Mouse (Mus musculus): ENCODE measurements around the gene Plekha5. TPM values are rescaled to one million over a fixed set of nuclear protein-coding genes. Genes with fewer than 3 reads are reported as not detected.
"Not testable (repeated sequence)": the region's sequence is repeated elsewhere in the genome, so short reads cannot be mapped to it uniquely, and the experiment has no call there.

Plekha5 gene
- total and polyA plus RNA-seq, 2 experiments from 2014 or later, result 29.3 to 37.8 TPM

- Histone ChIP-seq H3K4me1 (ENCODE audit: insufficient read depth, low read length) (no peaks in the 10 kb centered on the region), H3K36me3 (ENCODE audit: insufficient read depth, low read length) (no peaks in the 10 kb centered on the region), H3K4me3 (ENCODE audit: low read length) (no peak overlapping the region), H3K9me3 (ENCODE audit: low read length) (no peaks in the 10 kb centered on the region), H3K9ac (replicated peaks; ENCODE audit: low read length) (no peak overlapping the region), H3K27me3 (ENCODE audit: insufficient read depth, low read length) (no peaks in the 10 kb centered on the region), H3K4me2 (ENCODE audit: low read depth, low read length) (no peak overlapping the region), H3K27ac (no peak overlapping the region)
- ATAC-seq, result no peak
- no peak for DNase-seq (ENCODE audit: low spot score)
- TF ChIP-seq CTCF (IDR thresholded peaks at IDR 0.05; ENCODE audit: low read depth), result no peak
- WGBS, result 82% methylated on average over 3 of the region's 3 CpGs
These were observed 74.2 kb downstream of the Plekha5 start for GRCm38 (mm10) chr6:140498074-140498473.

DNA sequence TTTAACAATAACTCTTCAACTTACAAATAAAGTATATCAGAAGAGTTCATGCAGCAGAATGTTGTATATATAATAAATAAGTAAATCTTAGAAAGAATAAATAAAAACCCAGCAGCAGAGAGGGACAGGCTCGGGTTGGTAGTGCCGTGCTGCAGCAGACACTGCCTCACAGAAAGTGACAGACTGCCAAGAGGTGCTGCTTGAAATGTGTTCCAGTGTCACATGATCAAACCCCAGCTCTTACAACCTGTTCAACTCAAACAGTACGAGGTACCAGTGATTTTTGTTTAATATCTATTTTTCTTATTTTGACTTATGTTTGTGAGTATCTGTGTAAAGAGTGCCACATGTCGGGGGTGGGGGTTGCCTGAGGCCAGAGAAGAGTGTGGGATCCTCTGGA is 75.1 kb downstream of the Plekha5 start:
- Histone ChIP-seq H3K9me3 (ENCODE audit: low read length) (no peaks in the 10 kb centered on the region), H3K36me3 (ENCODE audit: insufficient read depth, low read length) (no peaks in the 10 kb centered on the region), H3K4me2 (ENCODE audit: low read depth, low read length) (no peak overlapping the region), H3K4me3 (ENCODE audit: low read length) (no peak overlapping the region), H3K27ac (no peak overlapping the region), H3K9ac (replicated peaks; ENCODE audit: low read length) (no peak overlapping the region), H3K4me1 (ENCODE audit: insufficient read depth, low read length) (no peaks in the 10 kb centered on the region), H3K27me3 (ENCODE audit: insufficient read depth, low read length) (no peaks in the 10 kb centered on the region)
- TF ChIP-seq CTCF (IDR thresholded peaks at IDR 0.05; ENCODE audit: low read depth), result no peak
- no peak for ATAC-seq
- DNase-seq (ENCODE audit: low spot score), result no peak
- 74% methylated on average over 4 of the region's 4 CpGs for WGBS

DNA sequence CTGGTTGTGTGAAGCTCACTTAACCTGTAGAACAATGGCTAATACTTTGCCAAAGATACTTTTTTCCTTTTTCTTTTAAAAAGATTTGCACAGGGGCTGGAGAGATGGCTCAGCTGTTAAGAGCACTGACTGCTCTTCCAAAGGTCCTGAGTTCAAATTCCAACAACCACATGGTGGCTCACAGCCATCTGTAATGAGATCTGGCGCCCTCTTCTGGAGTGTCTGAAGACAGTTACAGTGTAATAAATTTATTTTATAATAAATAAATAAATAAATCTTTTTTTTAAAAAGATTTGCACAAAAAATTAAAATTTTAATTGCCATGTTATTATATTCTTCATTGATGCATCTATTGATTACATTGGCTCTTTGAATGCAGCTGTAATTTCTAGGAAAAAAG is 77.0 kb downstream of the Plekha5 start:
- WGBS, result 74% methylated on average over 1 of the region's 1 CpGs
- not testable (repeated sequence) for ATAC-seq; H3K9ac ChIP-seq (replicated peaks; ENCODE audit: low read length); H3K27ac ChIP-seq; H3K9me3 ChIP-seq (ENCODE audit: low read length); DNase-seq (ENCODE audit: low spot score); H3K4me1 ChIP-seq (ENCODE audit: insufficient read depth, low read length); H3K27me3 ChIP-seq (ENCODE audit: insufficient read depth, low read length); H3K36me3 ChIP-seq (ENCODE audit: insufficient read depth, low read length); H3K4me2 ChIP-seq (ENCODE audit: low read depth, low read length); H3K4me3 ChIP-seq (ENCODE audit: low read length)
- peak; percentile 28; the same call in 1 of the 2 replicates for TF ChIP-seq CTCF (IDR thresholded peaks at IDR 0.05; ENCODE audit: low read depth)

GRCm38 (mm10) chr6:140501841-140502240 is 78.0 kb downstream of the Plekha5 start:
- no peak for TF ChIP-seq CTCF (IDR thresholded peaks at IDR 0.05; ENCODE audit: low read depth)
- DNase-seq (ENCODE audit: low spot score) (no peak), ATAC-seq (no peak)
- Histone ChIP-seq H3K27ac (no peak overlapping the region), H3K9ac (replicated peaks; ENCODE audit: low read length) (no peak overlapping the region), H3K4me3 (ENCODE audit: low read length) (no peak overlapping the region), H3K4me2 (ENCODE audit: low read depth, low read length) (no peak overlapping the region), H3K27me3 (ENCODE audit: insufficient read depth, low read length) (no peaks in the 10 kb centered on the region), H3K9me3 (ENCODE audit: low read length) (no peaks in the 10 kb centered on the region), H3K4me1 (ENCODE audit: insufficient read depth, low read length) (no peaks in the 10 kb centered on the region), H3K36me3 (ENCODE audit: insufficient read depth, low read length) (no peaks in the 10 kb centered on the region)
- WGBS, result 80% methylated on average over 7 of the region's 7 CpGs

- no peak overlapping the region for H3K4me2 ChIP-seq (ENCODE audit: low read depth, low read length)
- H3K9ac ChIP-seq (replicated peaks; ENCODE audit: low read length), result no peak overlapping the region
- WGBS, result 83% methylated on average over 9 of the region's 10 CpGs
- no peaks in the 10 kb centered on the region for H3K9me3 ChIP-seq (ENCODE audit: low read length)
- H3K4me3 ChIP-seq (ENCODE audit: low read length), result no peak overlapping the region
- TF ChIP-seq CTCF (IDR thresholded peaks at IDR 0.05; ENCODE audit: low read depth), result no peak
- no peak for DNase-seq (ENCODE audit: low spot score)
- H3K4me1 ChIP-seq (ENCODE audit: insufficient read depth, low read length), result no peaks in the 10 kb centered on the region
- H3K27ac ChIP-seq, result no peak overlapping the region
- no peaks in the 10 kb centered on the region for H3K36me3 ChIP-seq (ENCODE audit: insufficient read depth, low read length)
- no peaks in the 10 kb centered on the region for H3K27me3 ChIP-seq (ENCODE audit: insufficient read depth, low read length)
- no peak for ATAC-seq
These were observed 80.9 kb downstream of the Plekha5 start for GRCm38 (mm10) chr6:140504796-140505195.

- DNase-seq (ENCODE audit: low spot score) (no peak), ATAC-seq (no peak)
- Histone ChIP-seq H3K4me3 (ENCODE audit: low read length) (no peak overlapping the region), H3K27me3 (ENCODE audit: insufficient read depth, low read length) (no peaks in the 10 kb centered on the region), H3K4me2 (ENCODE audit: low read depth, low read length) (no peak overlapping the region), H3K27ac (no peak overlapping the region), H3K36me3 (ENCODE audit: insufficient read depth, low read length) (no peaks in the 10 kb centered on the region), H3K9me3 (ENCODE audit: low read length) (no peaks in the 10 kb centered on the region), H3K4me1 (ENCODE audit: insufficient read depth, low read length) (no peaks in the 10 kb centered on the region), H3K9ac (replicated peaks; ENCODE audit: low read length) (no peak overlapping the region)
- WGBS, result 69% methylated on average over 3 of the region's 3 CpGs
- TF ChIP-seq CTCF (IDR thresholded peaks at IDR 0.05; ENCODE audit: low read depth), result no peak
These were observed 83.8 kb downstream of the Plekha5 start for GRCm38 (mm10) chr6:140507605-140508004.

DNA sequence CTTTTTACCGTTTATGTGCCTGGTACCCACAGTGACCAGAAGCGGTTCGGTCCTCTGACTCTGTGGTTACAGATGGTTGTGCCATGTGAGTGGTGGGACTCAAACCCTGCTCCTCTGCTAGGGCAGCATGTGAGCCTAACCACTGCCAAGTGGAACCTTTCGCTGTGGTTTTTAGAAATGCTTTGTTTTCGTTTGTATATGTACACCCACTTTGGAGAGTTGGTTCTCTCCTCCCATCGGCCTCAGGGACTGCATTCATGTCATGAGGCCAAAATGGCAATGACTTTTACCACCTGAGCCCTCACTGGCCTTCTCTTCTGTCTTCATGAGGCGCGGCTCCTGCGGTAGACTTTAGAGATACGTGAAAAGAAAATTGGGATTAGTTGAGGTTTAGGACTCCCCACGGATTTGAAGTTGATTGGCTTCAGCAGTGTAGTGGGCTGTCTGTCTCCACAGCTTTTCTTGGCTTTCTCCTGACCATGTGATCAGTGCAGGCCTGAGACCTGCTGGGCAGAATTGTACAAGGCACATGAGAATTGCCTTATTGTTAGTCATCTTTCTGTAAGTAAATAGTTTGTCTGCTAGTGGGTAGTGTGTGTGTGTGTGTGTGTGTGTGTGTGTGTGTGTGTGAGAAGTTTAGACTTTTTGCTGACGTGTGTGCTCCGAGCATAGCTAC is 84.8 kb downstream of the Plekha5 start:
- Histone ChIP-seq H3K27ac (no peak overlapping the region), H3K36me3 (ENCODE audit: insufficient read depth, low read length) (no peaks in the 10 kb centered on the region), H3K9ac (replicated peaks; ENCODE audit: low read length) (no peak overlapping the region), H3K9me3 (ENCODE audit: low read length) (no peaks in the 10 kb centered on the region), H3K4me3 (ENCODE audit: low read length) (no peak overlapping the region), H3K4me2 (ENCODE audit: low read depth, low read length) (no peak overlapping the region), H3K27me3 (ENCODE audit: insufficient read depth, low read length) (no peaks in the 10 kb centered on the region), H3K4me1 (ENCODE audit: insufficient read depth, low read length) (no peaks in the 10 kb centered on the region)
- TF ChIP-seq CTCF (IDR thresholded peaks at IDR 0.05; ENCODE audit: low read depth), result no peak
- DNase-seq (ENCODE audit: low spot score), result no peak
- 77% methylated on average over 13 of the region's 13 CpGs for WGBS
- no peak; the same call in 1 of the 2 replicates for ATAC-seq

Data from hindbrain, postnatal 0 days (tissue).